Comparison of ENCODE assay signal across 10 mouse cellular contexts in the genomic region with DNA sequence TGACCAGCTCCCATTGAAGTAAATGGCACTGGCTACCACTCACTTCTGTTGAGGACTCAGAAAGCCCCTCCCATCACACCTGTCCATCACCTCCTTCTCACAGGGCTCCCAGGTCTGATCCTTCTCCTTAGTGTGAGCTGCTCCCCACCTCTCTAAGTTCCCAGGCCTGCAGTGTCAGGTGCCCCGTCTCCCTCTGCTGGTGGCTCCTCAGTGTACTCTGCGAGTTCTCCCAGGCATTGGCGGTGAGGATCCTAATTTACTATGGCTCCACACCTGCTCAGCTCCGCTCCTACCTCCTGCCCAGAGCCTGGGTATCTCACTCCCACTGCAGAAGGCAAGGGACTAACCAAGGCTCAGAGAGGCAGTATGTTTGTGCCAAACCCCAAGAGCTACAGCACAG. TPM values are rescaled to one million over a fixed set of nuclear protein-coding genes. Genes with fewer than 3 reads are reported as not detected.
DNase-seq lines count a peak whose midpoint lies in the region; ATAC-seq and TF ChIP-seq lines count a peak whose summit lies in the region.
"Had no signal": no experiment of that assay in that cellular context is flagged by ENCODE, and none has a peak within 500 bp of the region (broad histone marks: within the 10 kb centered on the region; RNA-seq: fewer than 3 reads in every experiment).

No protein-coding gene starts in this region.

- H3K4me1 ChIP-seq in forebrain, postnatal 0 days (ENCODE audit: insufficient read depth): 0 out of 2 replicates have a peak, but pooled peaks cover 7% of the 10 kb centered on the region
- peaks cover 53% of the 10 kb centered on the region for H3K4me1 ChIP-seq in forebrain, embryonic 13.5 days
- peaks cover 99% of the 10 kb centered on the region for H3K4me1 ChIP-seq in limb, embryonic 10.5 days

- peak; percentile 51 for DNase-seq in forebrain, postnatal 0 days
- peak; percentile 43 for DNase-seq in retina, embryonic 14.5 days (ENCODE audit: low spot score)
- DNase-seq in retina, postnatal 1 day: no peak
- peak; percentile 62 for DNase-seq in limb, embryonic 10.5 days (ENCODE audit: low spot score)
- DNase-seq in right cerebral cortex, postnatal 4 days: peak; percentile 51
- DNase-seq in gastrocnemius, postnatal 36 days: no peak

- no peaks in the 10 kb centered on the region for H3K36me3 ChIP-seq in forebrain, postnatal 0 days (ENCODE audit: insufficient read depth)
- no peaks in the 10 kb centered on the region for H3K36me3 ChIP-seq in forebrain, embryonic 13.5 days (ENCODE audit: poor library complexity, severe bottlenecking)
- H3K36me3 ChIP-seq in limb, embryonic 10.5 days: no peaks in the 10 kb centered on the region

- H3K27me3 ChIP-seq in forebrain, postnatal 0 days (ENCODE audit: insufficient read depth, low read length): peaks cover 40% of the 10 kb centered on the region
- peaks cover 99% of the 10 kb centered on the region for H3K27me3 ChIP-seq in forebrain, embryonic 13.5 days
- peaks cover 75% of the 10 kb centered on the region for H3K27me3 ChIP-seq in limb, embryonic 10.5 days (ENCODE audit: low read depth, poor library complexity, severe bottlenecking)

- H3K27ac ChIP-seq in forebrain, postnatal 0 days (ENCODE audit: low read depth, low read length): no peak overlapping the region
- H3K27ac ChIP-seq in forebrain, embryonic 13.5 days: no peak overlapping the region
- peak overlapping the region; percentile 88; the same call in 1 of the 2 replicates for H3K27ac ChIP-seq in limb, embryonic 10.5 days

- H3K9ac ChIP-seq in forebrain, postnatal 0 days: no peak overlapping the region
- no peak overlapping the region for H3K9ac ChIP-seq in forebrain, embryonic 13.5 days

- H3K4me2 ChIP-seq in forebrain, postnatal 0 days (ENCODE audit: low read depth): no peak overlapping the region
- H3K4me2 ChIP-seq in forebrain, embryonic 13.5 days: no peak overlapping the region

- intact Hi-C loops in gastrocnemius, postnatal 36 days (cut with DNase I): no loop called here

- no peak overlapping the region for H3K4me3 ChIP-seq in forebrain, postnatal 0 days (ENCODE audit: low read depth, low read length)
- no peak overlapping the region for H3K4me3 ChIP-seq in forebrain, embryonic 13.5 days
- no peak overlapping the region for H3K4me3 ChIP-seq in limb, embryonic 10.5 days

- no peaks in the 10 kb centered on the region for H3K9me3 ChIP-seq in forebrain, postnatal 0 days (ENCODE audit: low read length)
- no peaks in the 10 kb centered on the region for H3K9me3 ChIP-seq in forebrain, embryonic 13.5 days (replicated peaks)
- no peaks in the 10 kb centered on the region for H3K9me3 ChIP-seq in limb, embryonic 10.5 days (replicated peaks)

- TF ChIP-seq CTCF in forebrain, postnatal 0 days (IDR thresholded peaks at IDR 0.05; ENCODE audit: low read depth): peak; percentile 70

- WGBS in forebrain, postnatal 0 days: 11% methylated on average over 4 of the region's 4 CpGs
- WGBS in forebrain, embryonic 13.5 days: 3% methylated on average over 4 of the region's 4 CpGs
- 8% methylated on average over 4 of the region's 4 CpGs for WGBS in limb, embryonic 10.5 days

- ATAC-seq in forebrain, postnatal 0 days: peak; percentile 39; the same call in 1 of the 2 replicates
- no peak for ATAC-seq in forebrain, embryonic 13.5 days
- no peak for ATAC-seq in megakaryocyte-erythroid progenitor cell, adult 5-6 weeks (replicated peaks; ENCODE audit: low FRiP score, low TSS enrichment, poor library complexity, severe bottlenecking)
- ATAC-seq: forebrain, embryonic 14.5 days; inflammation-experienced regulatory T-cells, adult 6 months had no signal

RNA-seq across cellular contexts. Expression of gene Lmx1b, which starts 57.0 kb away (rescaled TPM):
- 0.54 and 2.0 TPM in 2 replicates for total RNA-seq in forebrain, postnatal 0 days (2014; rRNA removed)
- polyA plus RNA-seq in forebrain, postnatal 0 days (2015; fragmentation: Nextera tagmentation; extraction: Ambion mirVana): 0.05 and 0.24 TPM in 2 replicates
- polyA plus RNA-seq in forebrain, embryonic 13.5 days (2015; fragmentation: Nextera tagmentation; extraction: Ambion mirVana): 0.12 and 0.54 TPM in 2 replicates
- 11.0 and 13.9 TPM in 2 replicates for polyA plus RNA-seq in limb, embryonic 10.5 days (2016; fragmentation: Nextera tagmentation; extraction: Ambion mirVana)
- total RNA-seq in gastrocnemius, postnatal 36 days (2021): under 1 TPM; 0.13 to 0.25 TPM
- total RNA-seq in megakaryocyte-erythroid progenitor cell, adult 5-6 weeks (2014; fragmentation: Nextera tagmentation): not detected in 2 replicates
- not detected in 2 replicates for total RNA-seq in megakaryocyte-erythroid progenitor cell, adult 5-6 weeks (2017)
- polyA plus RNA-seq: inflammation-experienced regulatory T-cells, adult 6 months had no signal

Comparison
In these comparisons a context has a peak if more than half of its experiments do, and no peak if none do; other contexts are left out.
1. DNase-seq: peak in forebrain, postnatal 0 days (single experiment), retina, embryonic 14.5 days (single experiment), limb, embryonic 10.5 days (single experiment) and right cerebral cortex, postnatal 4 days (single experiment); none in retina, postnatal 1 day (single experiment) and gastrocnemius, postnatal 36 days (0 of 2).